Mouse (Mus musculus) C2C12 (cell line): Measurements from ENCODE around the gene Cd300ld3. TPM values are rescaled to one million over a fixed set of nuclear protein-coding genes. Genes with fewer than 3 reads are reported as not detected.

Experiments
- H3K27me3 ChIP-seq: one replicate; pipeline ENCODE4 v1.6.1; 2011; ENCODE audit not compliant: control insufficient read depth, insufficient read depth, insufficient read length
- H3K36me3 ChIP-seq: one replicate; pipeline ENCODE4 v1.6.1; 2011; ENCODE audit not compliant: control insufficient read depth, insufficient read depth
- H3K4me3 ChIP-seq: one replicate; pipeline ENCODE4 v1.5.1; 2011; ENCODE audit warnings: mild to moderate bottlenecking, control low read depth; ENCODE audit not compliant: poor library complexity, insufficient read depth, severe bottlenecking
- H3K79me2 ChIP-seq: one replicate; pipeline ENCODE4 v1.6.1; 2011; ENCODE audit not compliant: control insufficient read depth, insufficient read depth
- H3K79me3 ChIP-seq: one replicate; pipeline ENCODE4 v1.6.1; 2011; ENCODE audit warnings: low read depth, control low read depth
- H3ac ChIP-seq: one replicate; pipeline ENCODE3; 2011; ENCODE audit warnings: low read depth; ENCODE audit not compliant: control insufficient read depth, insufficient read length
- CEBPB ChIP-seq: IDR thresholded peaks from one replicate; pipeline ENCODE4 v1.6.1; 2011; ENCODE audit warnings: low read depth, mild to moderate bottlenecking, control low read depth, moderate library complexity
- CTCF ChIP-seq: IDR thresholded peaks from one replicate; pipeline ENCODE4 v1.5.1; 2011; ENCODE audit not compliant: control insufficient read depth, insufficient read depth, insufficient read length
- FOSL1 ChIP-seq: IDR thresholded peaks from one replicate; pipeline ENCODE4 v1.8.0; 2011; ENCODE audit warnings: mild to moderate bottlenecking, low read length; ENCODE audit not compliant: poor library complexity, insufficient read depth, severe bottlenecking
- MAX ChIP-seq: IDR thresholded peaks from one replicate; pipeline ENCODE4 v1.6.1; 2011; ENCODE audit warnings: mild to moderate bottlenecking, control low read depth
- MYOD1 ChIP-seq: IDR thresholded peaks from one replicate; pipeline ENCODE4 v1.6.1; 2011; ENCODE audit warnings: low read depth; ENCODE audit not compliant: control insufficient read depth, insufficient read length
- MYOG ChIP-seq: IDR thresholded peaks from one replicate; pipeline ENCODE4 v1.6.1; 2011; ENCODE audit not compliant: control insufficient read depth, insufficient read length; ENCODE audit errors: extremely low read depth
- USF1 ChIP-seq: IDR thresholded peaks from one replicate; pipeline ENCODE4 v1.6.1; 2011; ENCODE audit warnings: low read depth, mild to moderate bottlenecking, control low read depth, moderate library complexity
- polyA plus RNA-seq: library from polyadenylated mRNA; unstranded; fragments of >200 nt; fragmentation: generic; extraction: Trizol; gene quantifications from one replicate; pipeline ENCODE4 v1.2.1, GENCODE M21; 2012; ENCODE audit warnings: missing spikeins

Gene Cd300ld3
- polyA plus RNA-seq, 1 experiment = not detected

DNA sequence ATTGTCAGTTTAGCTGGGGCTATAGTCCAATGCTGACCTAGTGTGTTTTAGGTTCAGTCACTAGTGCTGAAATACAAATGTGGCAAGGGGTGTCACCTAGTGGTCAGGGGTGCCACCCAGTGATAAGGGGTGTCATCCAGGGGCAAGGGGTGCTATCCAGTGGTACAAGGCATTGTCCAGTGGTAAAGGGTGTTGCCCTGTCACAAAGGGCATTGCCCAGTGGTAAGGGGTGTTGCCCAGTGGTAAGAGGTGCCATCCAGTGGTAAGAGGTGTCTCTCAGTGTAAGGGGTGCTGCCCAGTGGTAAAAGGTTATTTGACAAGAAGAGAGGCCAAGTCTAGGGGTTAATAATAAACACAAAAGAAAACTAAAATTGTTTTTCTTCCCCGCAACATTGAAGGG is 29.2 kb upstream of the Cd300ld3 start:
- H3K4me3 ChIP-seq = no peak overlapping the region
- H3K27me3 ChIP-seq = no peaks in the 10 kb centered on the region
- H3K36me3 ChIP-seq = no peaks in the 10 kb centered on the region
- no peak overlapping the region for H3ac ChIP-seq
- H3K79me2 ChIP-seq = no peaks in the 10 kb centered on the region
- TF ChIP-seq CTCF = no peak
- TF ChIP-seq MYOD1 = no peak
- TF ChIP-seq CEBPB = no peak
- no peak for TF ChIP-seq MYOG
- TF ChIP-seq USF1 = no peak
- TF ChIP-seq MAX = no peak
- TF ChIP-seq FOSL1 = no peak
- H3K79me3 ChIP-seq = no peaks in the 10 kb centered on the region

DNA sequence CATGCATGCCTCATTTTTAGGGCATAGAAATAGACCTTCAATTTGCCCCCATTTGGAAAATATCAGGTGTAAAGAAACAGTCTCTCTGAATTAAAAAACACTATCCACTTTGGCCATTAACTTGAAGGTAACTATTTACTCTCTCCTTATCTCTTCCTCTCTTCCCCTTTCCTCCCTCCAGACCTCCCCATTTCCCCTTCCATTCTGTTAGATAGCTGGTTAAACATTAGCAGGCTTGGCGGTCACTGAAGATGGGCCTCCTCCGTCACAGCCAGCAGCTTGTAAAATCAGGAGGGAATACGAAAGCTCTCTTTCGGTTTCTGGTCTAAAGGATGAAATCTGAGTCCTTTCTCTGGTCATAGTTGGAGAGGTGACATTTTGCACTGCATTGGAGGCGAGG is 27.6 kb upstream of the Cd300ld3 start:
- no peaks in the 10 kb centered on the region for H3K79me3 ChIP-seq
- no peak overlapping the region for H3ac ChIP-seq
- TF ChIP-seq MYOD1 = no peak
- TF ChIP-seq MYOG = no peak
- TF ChIP-seq CEBPB = no peak
- TF ChIP-seq CTCF = no peak
- TF ChIP-seq MAX = no peak
- TF ChIP-seq FOSL1 = no peak
- no peak for TF ChIP-seq USF1
- H3K4me3 ChIP-seq = no peak overlapping the region
- no peaks in the 10 kb centered on the region for H3K36me3 ChIP-seq
- no peaks in the 10 kb centered on the region for H3K79me2 ChIP-seq
- H3K27me3 ChIP-seq = no peaks in the 10 kb centered on the region

DNA sequence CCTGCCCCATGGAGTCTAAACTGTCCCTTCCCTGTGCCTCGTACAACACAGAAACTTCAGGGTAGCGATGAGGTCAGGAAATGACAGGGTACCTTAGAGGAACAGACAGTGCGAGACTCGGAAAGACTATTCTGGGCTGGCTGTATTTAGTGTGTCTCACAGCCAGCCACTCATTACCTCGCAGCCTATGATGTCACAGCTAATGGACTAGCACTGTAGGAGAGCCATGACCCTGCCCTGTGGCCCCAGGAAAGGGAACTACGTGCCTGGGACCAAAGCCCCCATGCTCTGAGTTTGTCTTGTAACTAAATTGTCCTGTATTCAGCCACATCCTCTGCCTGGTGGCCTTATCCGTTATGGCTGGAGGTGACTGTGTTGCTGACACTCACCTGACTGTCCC is 27.2 kb upstream of the Cd300ld3 start:
- Histone ChIP-seq H3ac (no peak overlapping the region), H3K36me3 (no peaks in the 10 kb centered on the region), H3K4me3 (no peak overlapping the region), H3K79me2 (no peaks in the 10 kb centered on the region), H3K79me3 (no peaks in the 10 kb centered on the region), H3K27me3 (no peaks in the 10 kb centered on the region)
- TF ChIP-seq USF1 (no peak), CEBPB (no peak), MAX (no peak), MYOG (no peak), FOSL1 (no peak), CTCF (no peak), MYOD1 (no peak)

DNA sequence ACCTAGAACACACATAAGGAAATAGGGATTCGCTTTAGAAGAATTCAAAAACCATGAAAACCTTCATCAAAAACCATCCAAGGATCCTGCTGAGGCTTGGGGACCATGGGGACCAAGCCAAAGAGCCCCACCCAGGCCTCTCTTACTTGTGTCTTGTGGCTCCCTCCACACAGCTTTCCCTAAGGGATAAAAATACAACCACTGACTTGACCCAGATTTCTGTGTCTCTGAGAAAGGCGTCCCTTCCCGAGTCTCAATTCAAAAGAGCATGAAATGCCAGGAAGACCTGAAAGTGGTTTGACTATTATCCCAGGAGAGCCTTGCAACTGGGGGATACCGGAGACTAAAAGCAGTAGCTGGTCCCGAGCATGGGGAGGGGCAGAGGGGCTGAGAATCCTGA is 24.8 kb upstream of the Cd300ld3 start:
- TF ChIP-seq CEBPB (no peak), MYOG (no peak), MAX (no peak), FOSL1 (no peak), MYOD1 (no peak), USF1 (no peak), CTCF (no peak)
- Histone ChIP-seq H3K4me3 (no peak overlapping the region), H3K36me3 (no peaks in the 10 kb centered on the region), H3K79me3 (no peaks in the 10 kb centered on the region), H3K79me2 (no peaks in the 10 kb centered on the region), H3ac (no peak overlapping the region), H3K27me3 (no peaks in the 10 kb centered on the region)

DNA sequence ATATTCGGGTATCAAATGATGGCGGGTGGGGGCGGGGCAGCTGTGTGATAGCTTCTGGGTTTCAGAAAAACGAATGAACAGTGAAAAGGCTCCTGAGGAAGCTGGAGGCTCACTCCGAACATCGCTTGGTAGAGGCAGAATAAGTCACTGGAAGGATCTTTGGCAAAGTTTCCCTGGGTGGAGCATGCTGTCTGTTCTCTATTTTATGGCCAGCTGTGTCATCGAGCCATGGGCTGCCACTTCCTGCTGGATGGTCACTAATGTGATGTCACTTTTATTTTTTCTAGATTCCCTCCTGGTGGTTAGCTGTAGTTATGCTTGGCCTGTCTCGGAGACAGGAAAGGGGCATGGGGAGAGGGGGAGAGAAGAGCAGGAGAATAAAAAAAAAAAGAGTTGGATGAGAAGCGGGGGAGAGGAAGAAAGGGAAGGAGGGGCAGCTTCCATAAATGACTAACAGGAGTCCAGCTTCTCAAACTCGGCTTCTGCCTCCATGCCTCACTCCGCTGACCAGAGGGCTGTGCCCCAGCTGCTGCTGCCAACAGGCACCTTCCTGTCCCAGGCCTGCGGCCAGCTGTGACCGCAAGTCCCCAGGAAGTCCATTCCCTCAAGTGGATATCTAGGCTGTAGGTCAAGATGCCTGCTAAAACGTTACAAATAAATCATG is 23.6 kb upstream of the Cd300ld3 start:
- peak overlapping the region; percentile 54 for H3ac ChIP-seq
- no peaks in the 10 kb centered on the region for H3K79me2 ChIP-seq
- H3K4me3 ChIP-seq = no peak overlapping the region
- no peaks in the 10 kb centered on the region for H3K36me3 ChIP-seq
- no peaks in the 10 kb centered on the region for H3K27me3 ChIP-seq
- no peaks in the 10 kb centered on the region for H3K79me3 ChIP-seq
- no peak for TF ChIP-seq MYOG
- TF ChIP-seq MAX = peak; percentile 47
- peak; percentile 85 for TF ChIP-seq MYOD1

DNA sequence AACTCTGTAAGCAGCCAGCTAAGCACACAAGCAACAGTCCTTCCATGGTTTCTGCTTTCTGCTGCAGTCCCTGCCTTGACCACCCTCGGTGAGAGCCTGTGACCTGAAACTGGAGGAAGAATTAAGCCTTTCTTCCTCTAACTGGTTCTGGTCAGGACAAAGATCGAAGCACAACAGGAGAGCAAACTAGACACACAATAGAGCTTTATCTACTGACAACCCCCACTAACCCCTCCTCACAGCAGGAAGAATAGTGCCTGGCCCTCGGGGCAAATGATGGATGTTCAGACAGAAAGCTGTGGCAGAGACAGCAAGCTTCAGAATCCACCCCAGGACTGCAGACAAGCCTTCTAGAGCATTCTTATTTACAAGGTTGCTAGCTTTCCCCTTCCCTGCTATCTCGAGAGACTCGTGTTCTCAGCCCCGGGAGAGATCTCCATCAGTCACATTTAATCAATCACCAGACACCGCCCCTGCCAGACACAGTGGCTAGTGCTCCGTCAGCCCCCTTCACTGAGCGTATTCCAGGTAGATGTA is 22.9 kb upstream of the Cd300ld3 start:
- no peak for TF ChIP-seq FOSL1
- no peak for TF ChIP-seq CTCF
- no peak for TF ChIP-seq MYOD1
- TF ChIP-seq MAX = no peak
- TF ChIP-seq CEBPB = no peak
- TF ChIP-seq MYOG = no peak
- TF ChIP-seq USF1 = no peak
- no peaks in the 10 kb centered on the region for H3K36me3 ChIP-seq
- no peaks in the 10 kb centered on the region for H3K79me2 ChIP-seq
- H3ac ChIP-seq = peak overlapping the region; percentile 54
- no peaks in the 10 kb centered on the region for H3K79me3 ChIP-seq
- no peak overlapping the region for H3K4me3 ChIP-seq
- no peaks in the 10 kb centered on the region for H3K27me3 ChIP-seq
